Mouse (Mus musculus) hindlimb bud, embryonic 11.5 days (tissue): ENCODE results near the gene Btg1.

ENCODE experiments used
- DNase-seq: peaks from one replicate; pipeline ENCODE4 v3.0.0-alpha.2; 2012; ENCODE audit warnings: low read depth, low spot score; ENCODE audit errors: extremely low spot score

Btg1 gene

DNA sequence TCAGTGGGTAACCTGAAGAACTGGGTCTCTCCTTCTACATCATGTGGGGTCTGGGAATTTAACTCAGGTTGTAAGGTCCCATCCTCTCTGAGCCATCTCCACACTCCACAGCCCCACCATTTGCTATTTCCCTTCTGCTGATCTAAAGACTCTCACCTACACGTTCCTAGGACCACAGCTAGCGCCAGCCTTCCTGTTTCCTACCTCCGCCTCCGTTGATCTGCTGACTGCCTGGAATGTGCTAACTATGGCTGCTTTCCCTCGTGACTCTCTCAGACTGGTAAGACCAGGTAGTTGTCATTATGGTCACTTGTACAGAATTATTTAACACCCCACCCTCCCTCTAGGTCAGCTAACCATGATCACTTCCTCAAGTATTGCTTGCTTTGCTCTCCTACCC, 13.3 kb downstream of the Btg1 start:
- DNase-seq = no peak

DNA sequence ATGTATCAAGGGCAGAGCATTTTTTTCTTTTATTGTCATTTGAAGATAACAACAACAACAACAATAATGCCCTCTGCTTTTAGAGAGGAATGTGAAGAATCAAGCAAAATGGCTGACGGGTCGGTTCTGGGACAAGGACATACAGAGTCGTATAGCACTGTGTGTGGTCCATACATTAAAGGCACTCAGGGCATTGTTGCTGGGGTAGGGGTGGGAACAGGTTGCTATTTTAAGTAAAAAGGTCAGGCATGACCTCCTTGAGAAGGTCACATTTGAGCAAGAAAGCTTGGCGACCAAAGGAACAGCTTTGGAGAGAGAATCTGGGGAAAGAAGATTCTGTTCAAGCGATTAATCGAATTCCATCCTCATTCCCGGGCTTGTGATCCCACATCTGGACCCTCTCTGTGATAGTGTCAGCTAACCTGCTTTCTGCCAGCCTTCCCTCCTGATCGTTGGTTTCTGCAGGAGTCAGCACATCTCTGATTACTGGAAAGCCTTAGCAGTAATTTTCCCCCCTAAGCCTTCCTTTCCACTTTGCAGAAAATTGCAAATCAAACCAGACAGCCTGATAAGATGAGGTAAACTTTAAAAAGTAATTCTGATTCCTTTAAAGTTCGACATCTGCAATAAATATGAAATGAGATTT, 14.4 kb downstream of the Btg1 start:
- no peak for DNase-seq

DNA sequence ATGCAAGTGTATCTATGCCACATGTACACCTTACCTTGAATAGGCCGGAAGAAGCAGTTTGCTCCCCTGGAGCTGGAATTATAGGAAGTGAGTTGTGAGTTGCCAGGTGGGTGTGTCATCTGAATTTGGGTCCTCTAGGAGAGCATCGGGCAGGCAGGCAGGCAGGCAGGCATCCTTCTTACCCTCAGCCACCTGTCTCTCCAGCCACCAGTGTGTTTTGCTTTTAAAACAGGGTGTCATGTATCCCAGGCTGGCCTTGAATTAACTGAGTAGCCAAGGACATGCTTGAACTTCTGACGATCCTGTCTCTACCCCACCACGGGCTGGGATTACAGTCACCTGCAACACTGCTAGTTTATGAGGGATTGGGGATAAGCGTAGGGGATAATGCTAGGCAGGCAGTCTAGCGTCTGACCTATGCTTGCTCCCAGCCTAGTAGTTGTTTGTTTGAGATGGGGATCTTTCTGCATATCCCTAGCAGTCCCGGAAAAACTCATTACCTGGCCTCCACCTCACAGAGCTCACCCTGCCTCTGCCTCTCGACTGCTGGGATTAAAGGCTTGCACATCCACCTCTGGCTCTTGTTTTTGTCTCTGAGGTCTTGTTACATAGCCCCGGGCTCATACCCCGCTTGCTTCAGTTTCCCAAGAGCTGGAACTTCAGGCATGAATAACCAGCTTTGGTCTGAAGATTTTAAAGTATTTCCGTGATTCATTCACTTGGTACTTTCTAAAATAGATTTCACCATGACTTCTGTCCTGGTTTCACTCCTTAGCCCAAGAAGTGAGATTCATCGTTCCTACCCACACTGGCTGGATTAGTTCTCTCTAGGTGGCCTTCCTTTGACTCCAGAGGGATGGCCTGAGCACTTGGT, 15.7 kb downstream of the Btg1 start:
- DNase-seq = no peak

DNA sequence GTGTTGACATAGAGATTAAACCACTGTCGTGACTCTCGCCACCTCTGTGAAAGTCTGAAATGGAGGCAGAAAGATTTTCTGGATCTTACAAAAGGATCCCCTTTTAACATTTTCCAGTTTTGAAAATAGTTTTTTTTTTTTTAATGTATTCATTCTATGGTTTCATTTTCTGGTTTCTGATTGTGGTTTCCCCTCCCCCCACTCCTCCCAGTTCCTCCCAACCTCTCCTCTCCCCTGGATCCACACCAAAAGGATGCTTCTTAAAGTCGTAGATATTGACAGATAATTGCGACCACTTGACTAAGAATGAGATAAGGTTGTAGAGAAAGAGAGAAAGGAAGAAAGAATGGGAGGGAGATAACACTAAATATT, 16.3 kb downstream of the Btg1 start:
- no peak for DNase-seq

DNA sequence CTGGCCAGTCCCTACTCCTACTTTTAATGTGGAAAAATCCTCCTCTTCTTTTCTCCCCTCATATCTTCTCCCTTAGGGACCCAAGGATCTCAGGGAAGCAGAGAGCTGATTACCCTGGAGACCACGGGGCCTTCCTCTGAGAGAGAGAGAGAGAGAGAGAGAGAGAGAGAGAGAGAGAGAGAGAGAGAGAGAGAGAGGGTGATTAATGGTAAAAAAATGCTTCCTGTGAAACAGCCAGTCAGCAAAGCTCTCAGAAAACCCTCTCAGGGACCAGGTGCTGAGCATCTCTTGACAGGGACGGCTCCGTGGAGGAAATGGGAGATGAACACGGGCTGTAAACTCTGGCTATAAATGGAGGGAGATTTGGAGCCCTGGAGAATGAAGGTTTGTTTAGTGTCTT, 18.7 kb downstream of the Btg1 start:
- DNase-seq = no peak

DNA sequence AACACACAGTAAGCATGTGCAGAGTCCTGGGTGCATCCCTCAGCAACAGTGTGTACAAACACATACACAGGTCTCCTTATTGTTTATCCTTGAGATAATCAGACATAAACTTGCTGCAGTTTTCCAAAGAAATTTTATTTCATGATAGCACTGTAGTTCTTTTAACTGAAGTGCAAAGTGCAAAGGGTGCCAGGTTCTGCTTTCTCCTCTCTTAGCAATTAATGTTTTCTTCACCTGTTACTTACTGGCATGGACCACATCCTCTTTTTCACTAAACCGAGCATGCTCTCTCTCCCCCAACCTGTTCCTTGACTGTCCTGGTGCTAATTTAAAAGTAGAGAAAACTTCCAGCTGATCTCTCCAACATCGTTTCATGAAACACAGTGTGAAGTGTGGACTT, 21.7 kb downstream of the Btg1 start:
- no peak for DNase-seq

DNA sequence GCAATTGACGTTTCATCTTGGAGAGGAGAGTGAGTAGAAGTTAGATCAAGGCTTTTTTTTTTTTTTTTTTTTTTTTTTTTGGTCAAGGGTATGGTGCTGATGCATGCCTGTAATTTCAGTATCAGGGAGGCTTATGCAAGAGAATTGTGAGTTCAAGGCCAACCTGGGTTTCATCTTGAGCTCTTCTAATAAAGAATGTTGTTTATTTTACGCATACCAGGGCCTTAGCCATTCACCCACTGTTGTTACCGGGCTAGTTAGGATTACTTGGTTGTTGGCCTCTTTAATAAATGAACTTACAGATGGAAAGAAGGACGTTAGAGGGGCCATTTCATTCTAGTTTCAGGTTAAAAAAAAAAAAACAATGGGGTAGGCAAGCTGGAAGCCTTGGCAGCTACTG, 25.2 kb downstream of the Btg1 start:
- no peak for DNase-seq

DNA sequence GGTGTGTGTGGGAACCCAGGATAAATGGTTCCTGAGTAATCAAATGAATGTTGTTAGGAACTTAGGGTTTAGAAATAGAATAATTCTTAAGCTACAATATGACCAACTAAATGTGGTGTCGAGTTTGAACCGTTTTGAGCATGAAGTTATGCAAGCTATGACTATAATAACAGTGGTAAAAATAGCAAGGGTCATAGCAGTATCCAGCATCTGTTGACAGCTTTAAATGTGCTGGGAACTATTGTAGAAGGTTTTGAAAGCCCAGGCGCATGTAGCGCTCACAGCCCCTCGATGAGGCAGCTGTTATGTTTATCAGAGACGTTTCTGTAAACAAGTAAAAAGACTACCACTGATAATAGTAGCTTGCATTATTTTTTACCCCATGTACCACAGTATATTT, 25.9 kb downstream of the Btg1 start:
- no peak for DNase-seq

DNA sequence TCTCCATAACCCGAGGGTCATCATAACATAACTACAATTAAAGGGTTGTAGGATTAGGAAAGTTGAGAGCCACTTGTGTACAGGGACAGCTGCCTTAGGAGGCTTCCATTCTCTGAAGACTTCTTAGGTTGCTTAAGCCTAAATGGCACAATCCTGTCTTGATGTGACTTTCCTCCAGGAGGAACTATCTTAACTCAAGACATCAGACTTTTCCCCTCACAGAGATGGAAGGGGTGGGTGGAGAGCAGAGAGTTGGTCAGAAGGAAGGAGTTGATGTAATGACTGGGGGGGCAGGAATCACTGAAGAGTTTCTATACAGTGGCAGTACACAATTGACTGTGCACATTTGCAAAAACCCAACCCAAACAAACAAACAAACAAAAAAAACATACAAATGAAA, 28.4 kb downstream of the Btg1 start:
- no peak for DNase-seq

DNA sequence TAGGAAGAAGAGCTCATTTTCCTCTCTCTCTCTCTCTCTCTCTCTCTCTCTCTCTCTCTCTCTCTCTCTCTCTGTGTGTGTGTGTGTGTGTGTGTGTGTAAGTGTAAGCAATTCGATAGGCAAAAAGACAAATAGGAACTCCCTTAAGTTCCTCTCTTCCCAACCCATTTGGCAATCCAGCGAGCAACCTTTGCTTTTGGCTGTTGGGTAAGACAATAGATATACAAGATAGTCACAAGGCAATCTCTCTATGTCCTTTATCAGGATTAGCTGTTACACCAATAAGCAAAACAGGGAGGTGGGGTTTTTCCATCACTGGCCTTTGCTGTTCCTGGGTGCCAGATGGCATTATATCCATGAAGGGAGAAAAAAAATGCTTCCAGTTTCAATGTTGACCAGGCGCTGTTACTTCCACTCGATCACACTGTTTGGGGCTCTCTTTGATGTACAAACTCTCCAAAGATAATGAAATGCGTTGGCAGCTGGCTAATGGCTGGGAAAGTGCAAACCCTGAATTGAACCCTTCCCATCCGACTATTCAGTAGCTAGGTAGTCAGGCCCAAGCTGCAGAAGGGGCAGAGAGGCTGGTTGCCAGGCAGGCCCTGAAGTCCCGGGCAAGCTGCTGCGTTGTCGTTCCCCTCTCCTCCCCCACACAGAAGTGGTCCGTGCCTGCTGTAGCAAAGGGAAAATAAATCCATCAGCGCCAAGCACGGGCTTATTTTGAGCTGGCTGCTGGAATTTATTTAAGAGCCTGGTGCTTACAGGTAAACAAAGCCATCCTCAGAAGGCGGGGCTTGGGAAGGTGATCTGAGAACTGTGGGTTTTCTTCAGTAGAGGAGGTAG, 29.4 kb downstream of the Btg1 start:
- DNase-seq = no peak

DNA sequence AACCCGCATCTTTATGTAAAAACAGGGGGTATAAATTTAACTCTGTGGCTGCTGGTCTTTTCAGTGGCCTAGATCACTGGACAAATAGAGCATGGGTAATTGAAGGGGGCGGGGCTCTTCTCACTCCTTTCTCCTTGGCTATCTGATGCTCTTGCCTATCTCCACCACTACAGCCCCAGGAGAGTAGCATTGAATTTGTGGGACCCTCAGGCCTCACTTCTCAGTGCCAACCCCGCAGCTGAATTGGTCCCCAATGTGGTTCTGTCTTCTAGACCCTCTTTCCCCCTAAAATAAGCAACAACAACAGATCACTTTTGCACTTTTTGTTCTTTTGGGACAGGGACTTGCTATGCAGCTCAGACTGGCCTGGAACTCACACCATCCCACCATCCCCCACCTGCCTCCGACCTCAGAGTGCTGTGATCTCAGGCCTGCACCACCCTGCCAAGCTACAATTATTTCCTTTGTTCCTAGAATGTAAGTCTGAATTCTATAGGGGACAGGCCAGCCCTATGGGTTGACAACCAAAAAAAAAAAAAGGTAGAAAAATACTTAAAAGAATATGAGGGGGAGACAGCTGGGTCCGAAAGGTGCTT, 30.2 kb downstream of the Btg1 start:
- no peak for DNase-seq

DNA sequence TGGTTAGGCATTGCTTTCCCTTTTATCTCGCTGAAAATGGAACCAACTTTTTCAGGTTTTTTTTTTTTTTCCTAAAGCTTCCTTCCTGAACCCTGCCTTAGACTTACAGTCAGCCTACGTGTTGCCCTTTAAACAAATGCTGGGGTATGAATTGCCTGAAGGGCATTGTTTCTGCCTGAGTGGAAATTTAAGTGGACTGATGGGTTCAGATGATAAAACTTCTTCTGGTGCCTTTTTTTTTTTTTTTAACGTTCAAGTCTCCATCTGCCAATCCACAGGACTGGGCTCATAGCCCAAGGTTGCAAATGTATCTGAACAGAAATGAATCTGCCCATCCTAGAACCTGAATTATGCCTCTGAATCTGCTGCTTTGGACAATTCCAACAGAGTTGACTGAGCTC, 31.4 kb downstream of the Btg1 start:
- no peak for DNase-seq

DNA sequence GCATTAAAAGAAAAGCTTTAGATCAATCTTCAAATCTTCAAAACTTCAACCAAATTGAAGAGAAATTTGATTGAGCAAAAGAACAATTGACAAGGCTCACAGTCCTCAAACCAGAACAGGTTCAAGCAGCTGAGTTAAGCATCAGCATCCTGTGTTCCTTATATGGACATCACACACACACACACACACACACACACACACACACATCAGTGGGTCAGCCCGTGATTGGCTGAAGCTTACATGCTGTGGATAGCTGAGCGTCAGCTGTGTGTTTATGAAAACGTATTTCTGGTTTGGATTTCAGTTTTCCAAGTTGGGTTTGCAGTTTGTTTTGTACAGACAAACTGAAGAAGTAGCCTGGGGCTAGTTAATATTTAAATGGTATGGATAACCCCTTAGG, 32.7 kb downstream of the Btg1 start:
- DNase-seq = no peak

DNA sequence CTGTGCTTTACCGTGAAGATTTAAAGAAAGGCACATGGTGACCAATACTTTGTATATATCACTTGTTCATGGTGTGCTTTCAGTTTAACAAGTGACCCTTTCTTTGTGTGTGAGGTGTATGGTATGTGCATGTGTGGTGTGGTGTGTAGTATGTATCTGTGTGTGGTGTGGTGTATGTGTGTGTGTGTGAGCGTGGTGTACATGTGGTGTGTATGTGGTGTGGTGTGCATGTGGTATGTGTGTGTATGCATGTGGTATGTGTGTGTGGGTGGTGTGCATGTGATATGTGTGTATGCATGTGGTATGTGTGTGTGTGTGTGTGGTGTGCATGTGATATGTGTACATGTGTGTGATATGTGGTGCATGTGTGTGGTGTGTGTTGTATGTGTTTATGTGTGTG, 35.6 kb downstream of the Btg1 start:
- DNase-seq = no peak

DNA sequence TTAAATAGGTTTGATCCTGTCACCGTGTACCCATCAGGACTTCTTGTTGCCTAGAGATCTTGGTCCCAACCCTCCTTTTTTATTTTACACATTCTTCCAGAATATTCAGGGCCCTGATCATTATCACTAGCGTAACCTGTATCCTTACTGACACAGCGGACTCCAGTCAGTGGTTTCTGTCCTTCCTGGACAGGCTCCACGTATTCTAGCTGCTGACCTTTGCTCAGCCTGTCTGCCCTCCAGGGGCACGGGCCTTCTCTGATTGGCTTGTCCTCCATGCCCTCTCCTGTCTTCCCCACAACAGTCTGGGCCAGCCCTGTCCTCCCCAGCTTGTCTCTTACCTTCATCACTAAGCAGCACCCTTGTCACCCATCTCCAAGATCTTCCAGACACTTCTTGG, 36.2 kb downstream of the Btg1 start:
- DNase-seq = no peak

DNA sequence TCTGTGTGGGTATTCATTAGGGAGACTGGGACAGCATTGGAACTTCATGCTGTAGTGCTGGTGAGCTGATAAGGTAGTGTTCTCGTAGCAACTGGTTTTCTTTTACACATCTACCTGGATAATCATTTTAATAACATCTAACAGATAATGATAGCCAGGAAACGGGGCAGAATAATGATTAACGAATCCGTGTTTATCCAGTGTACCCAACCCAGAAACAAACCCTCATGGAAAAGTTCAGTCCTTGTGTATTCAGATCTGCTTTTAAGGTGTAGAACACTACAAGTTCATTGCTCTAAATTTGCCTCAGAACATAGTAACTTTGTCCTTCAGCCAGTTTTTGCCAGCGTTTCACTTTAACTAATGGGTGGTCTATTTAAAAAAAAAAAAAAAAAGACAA, 37.3 kb downstream of the Btg1 start:
- no peak for DNase-seq

DNA sequence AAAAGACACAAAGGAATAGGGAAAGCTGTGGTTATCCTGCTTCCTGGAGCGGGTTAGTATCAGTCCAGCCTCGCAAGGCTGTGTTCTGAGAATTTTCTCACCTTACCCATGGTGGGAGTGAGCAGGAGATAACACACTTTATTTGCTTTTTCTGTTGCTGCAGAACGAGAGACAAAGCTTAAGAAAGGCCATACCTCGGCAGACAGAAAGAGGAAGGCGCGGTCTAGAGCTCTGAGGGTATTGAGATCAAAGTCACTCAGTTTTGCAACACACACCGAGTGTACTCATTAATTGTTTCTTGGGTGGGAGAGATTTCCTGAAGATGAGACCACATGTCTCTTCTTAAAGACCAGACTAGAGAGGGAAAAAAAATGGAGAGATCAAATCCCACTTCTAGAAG, 37.8 kb downstream of the Btg1 start:
- DNase-seq = no peak

DNA sequence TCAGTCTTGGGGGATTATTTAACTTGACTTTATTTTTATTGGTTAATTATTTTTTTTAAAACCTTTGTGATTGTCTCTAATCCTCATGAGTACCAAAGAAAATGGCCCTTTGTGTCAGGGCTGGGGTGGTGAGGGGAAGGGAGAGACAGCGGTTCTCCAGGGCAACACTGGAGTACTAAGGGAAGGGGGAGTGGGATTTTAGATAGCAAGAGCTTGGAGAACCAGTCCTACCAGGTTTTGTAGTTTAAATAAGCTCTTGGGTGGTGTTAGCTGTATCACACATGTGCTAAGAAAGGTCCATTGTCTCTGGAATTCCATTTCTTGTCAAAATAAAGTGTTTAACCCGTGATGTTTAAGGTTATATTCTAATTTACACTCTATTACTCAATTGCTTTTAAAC, 38.3 kb downstream of the Btg1 start:
- DNase-seq = no peak

DNA sequence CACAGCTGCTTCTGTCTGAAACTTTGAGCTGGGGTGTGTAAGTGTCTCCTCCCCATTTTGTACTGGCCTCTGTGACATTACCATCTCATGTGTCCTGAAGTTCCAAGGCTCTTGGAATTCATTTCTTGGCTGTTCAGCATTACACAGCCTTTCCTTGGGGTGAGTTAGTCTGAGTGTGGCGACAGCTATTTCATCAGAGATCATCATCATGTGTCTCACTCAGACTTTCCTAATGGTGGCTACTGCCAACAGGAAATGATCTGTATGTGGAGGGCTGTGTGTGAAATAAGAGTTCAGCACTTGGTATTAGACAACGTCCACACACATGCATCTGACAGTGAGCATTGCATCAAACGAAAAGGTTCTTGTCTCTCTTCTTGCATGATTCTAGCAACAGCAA, 39.4 kb downstream of the Btg1 start:
- no peak for DNase-seq

DNA sequence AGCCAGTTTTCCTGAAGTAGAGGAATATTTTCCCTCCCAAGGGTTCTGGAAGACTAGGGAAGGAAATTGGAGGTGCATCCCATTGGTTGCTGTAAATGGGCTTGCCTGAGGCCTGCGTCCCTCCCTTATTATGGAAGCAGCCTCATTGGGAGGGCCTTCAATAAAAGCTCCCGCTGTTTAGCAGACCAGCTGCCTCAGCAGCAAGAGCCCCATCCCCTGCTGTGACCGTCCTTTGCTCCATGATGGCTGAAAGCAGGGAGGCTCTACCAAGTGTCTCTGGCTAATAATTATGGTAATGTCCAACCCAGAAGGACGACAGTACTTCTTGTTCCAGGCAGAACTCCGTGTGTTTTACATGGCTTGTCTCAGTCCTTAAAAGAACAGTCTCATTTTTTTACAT, 42.1 kb downstream of the Btg1 start:
- no peak for DNase-seq

DNA sequence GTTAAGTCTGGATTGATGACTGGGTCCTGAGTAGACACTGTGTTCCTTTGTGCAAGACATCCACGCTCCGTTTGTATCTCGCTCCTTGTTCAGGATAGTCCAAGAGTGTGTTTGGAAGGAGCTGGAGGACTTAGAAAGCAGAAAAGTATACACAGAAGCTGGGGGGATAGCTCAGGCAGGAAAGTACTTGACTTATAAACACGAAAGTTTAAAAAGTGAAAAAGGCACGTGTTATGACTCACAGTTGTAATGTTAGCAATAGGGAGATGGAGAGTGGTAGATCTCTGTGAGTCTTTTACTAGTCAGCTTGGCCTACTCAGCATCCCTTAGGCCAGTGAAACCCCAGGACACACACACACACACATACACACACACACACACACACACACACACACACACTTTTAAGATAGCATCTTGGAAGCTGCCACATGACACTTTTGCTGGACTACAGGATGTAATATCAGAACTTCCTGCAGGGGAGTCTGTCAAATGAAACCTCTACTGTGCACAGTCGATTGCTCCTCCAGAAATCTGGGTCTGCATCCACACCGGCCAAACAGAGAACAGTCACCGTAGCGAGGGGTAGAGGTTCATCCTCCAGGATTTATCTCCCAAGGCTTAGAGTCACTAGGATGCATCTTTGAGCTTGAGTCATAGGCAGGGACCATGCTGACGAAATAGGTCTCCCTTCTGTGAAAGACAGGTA, 43.6 kb downstream of the Btg1 start:
- DNase-seq = no peak
